Mouse (Mus musculus) small intestine, adult 2 months (tissue): ENCODE results near the gene Iqcn.

Experiments used
- CTCF ChIP-seq: fragments of 200-500 bp; IDR thresholded peaks from 2 replicates; pipeline ENCODE4 v1.5.1; 2012; ENCODE audit warnings: low read depth, mild to moderate bottlenecking, control low read depth, inconsistent platforms, low read length, moderate library complexity, mixed read lengths; ENCODE audit not compliant: insufficient replicate concordance, insufficient read length; ENCODE audit errors: extremely low read depth
- POLR2A ChIP-seq: fragments of 200-500 bp; IDR thresholded peaks from 2 replicates; pipeline ENCODE4 v1.6.1; 2012; ENCODE audit warnings: low read depth, mild to moderate bottlenecking, control low read depth, inconsistent platforms, low read length, moderate library complexity

- TF ChIP-seq CTCF (peak; percentile 35; the same call in 1 of the 2 replicates), POLR2A (no peak)
Measured at GRCm38 (mm10) chr8:70752000-70752764, 48.9 kb downstream of the Iqcn start.
